ENCODE assay signal across 14 mouse cellular contexts in the genomic region with DNA sequence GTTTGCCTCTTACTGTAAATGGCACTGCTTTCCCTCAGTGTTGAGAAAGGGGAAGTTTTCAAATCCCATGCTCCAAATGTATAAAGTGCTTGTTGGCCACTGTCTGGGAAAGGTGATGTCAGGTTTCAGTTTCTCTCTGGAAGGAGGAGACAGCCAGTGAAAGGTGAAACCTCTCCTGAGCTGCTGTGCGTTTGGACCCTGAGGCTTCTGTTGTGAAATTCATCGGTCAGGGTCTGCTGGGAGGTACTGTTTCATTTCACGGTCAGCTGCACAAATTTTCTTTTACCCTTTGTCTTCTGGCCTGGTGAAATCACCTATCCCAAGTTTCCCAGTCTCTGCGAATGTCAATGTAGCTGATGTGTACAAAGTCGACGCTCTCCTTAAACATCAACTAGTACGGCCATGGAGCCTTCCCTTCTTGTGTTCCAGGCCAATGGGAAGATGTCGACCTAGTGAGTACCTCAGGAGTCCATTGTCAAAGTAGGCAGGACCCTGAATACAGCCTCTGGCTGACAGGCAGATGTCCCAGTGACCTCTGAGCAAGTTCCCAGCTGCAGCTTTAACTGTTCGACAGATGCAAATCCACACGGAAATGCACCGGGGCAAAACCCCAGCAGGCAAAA.
"Had no signal": no experiment of that assay in that cellular context is flagged by ENCODE, and none has a peak within 500 bp of the region (broad histone marks: within the 10 kb centered on the region; RNA-seq: fewer than 3 reads in every experiment).

No protein-coding gene starts in this region.

- H3K36me3 ChIP-seq: intestine, embryonic 15.5 days; midbrain, embryonic 15.5 days; neural tube, embryonic 12.5 days had no signal

- DNase-seq: kidney, adult 8-10 months; kidney, postnatal 25 days; layer of hippocampus, postnatal 36 days; liver, embryonic 13.5 days; lung, adult 2 months; thymus, adult 18-20 months; thymus, postnatal 36 days had no signal

- H3K4me1 ChIP-seq: intestine, embryonic 15.5 days; midbrain, embryonic 12.5 days; midbrain, embryonic 15.5 days; neural tube, embryonic 12.5 days; neural tube, embryonic 15.5 days had no signal

- ATAC-seq: intestine, embryonic 15.5 days; midbrain, embryonic 15.5 days had no signal

- H3K4me2 ChIP-seq: intestine, embryonic 15.5 days; liver, embryonic 13.5 days; midbrain, embryonic 12.5 days; midbrain, embryonic 15.5 days; neural tube, embryonic 12.5 days; neural tube, embryonic 15.5 days had no signal

- H3K27ac ChIP-seq: intestine, embryonic 15.5 days; left cerebral cortex, adult 2 months; liver, embryonic 13.5 days; macrophage; midbrain, embryonic 12.5 days; midbrain, embryonic 15.5 days; neural tube, embryonic 12.5 days; neural tube, embryonic 15.5 days had no signal

- H3K9ac ChIP-seq: intestine, embryonic 15.5 days; liver, embryonic 13.5 days; midbrain, embryonic 12.5 days; midbrain, embryonic 15.5 days; neural tube, embryonic 12.5 days; neural tube, embryonic 15.5 days had no signal

- H3K9me3 ChIP-seq: intestine, embryonic 15.5 days; liver, embryonic 13.5 days; midbrain, embryonic 12.5 days; midbrain, embryonic 15.5 days; neural tube, embryonic 12.5 days; neural tube, embryonic 15.5 days had no signal

- H3K27me3 ChIP-seq: intestine, embryonic 15.5 days; liver, embryonic 13.5 days; midbrain, embryonic 12.5 days; midbrain, embryonic 15.5 days; neural tube, embryonic 12.5 days; neural tube, embryonic 15.5 days had no signal

- H3K4me3 ChIP-seq: intestine, embryonic 15.5 days; left cerebral cortex, adult 2 months; liver, embryonic 13.5 days; midbrain, embryonic 12.5 days; midbrain, embryonic 15.5 days; neural tube, embryonic 12.5 days; neural tube, embryonic 15.5 days had no signal
